Mouse (Mus musculus) stomach, embryonic 14.5 days (tissue): ENCODE data around the gene Mep1a. TPM values are rescaled to one million over a fixed set of nuclear protein-coding genes. Genes with fewer than 3 reads are reported as not detected.
A peak's percentile ranks its signal among the peaks of the same experiment; 100 is the strongest.
"Not testable (repeated sequence)": the region's sequence is repeated elsewhere in the genome, so short reads cannot be mapped to it uniquely, and the experiment has no call there.

ENCODE experiments used
- ATAC-seq: fragments of 200-750 bp; cut with Nextera tagmentation; 2 replicates; pipeline ENCODE4 v1.8.0; 2017; ENCODE audit warnings: low read depth, moderate TSS enrichment; ENCODE audit not compliant: insufficient number of reproducible peaks, insufficient read depth, low FRiP score
- H3K27ac ChIP-seq: fragments of 300-500 bp; sonication (generic); 2 replicates; pipeline ENCODE4 v1.5.1; 2014; ENCODE audit warnings: mild to moderate bottlenecking, low read length, moderate library complexity, mixed read lengths
- H3K27me3 ChIP-seq: fragments of 300-500 bp; sonication (generic); 2 replicates; pipeline ENCODE4 v1.6.1; 2014; ENCODE audit warnings: low read length, control low read depth, mixed read lengths; ENCODE audit not compliant: control insufficient read depth, insufficient read depth
- H3K36me3 ChIP-seq: fragments of 300-500 bp; sonication (generic); 2 replicates; pipeline ENCODE4 v1.6.1; 2014; ENCODE audit warnings: mild to moderate bottlenecking, control low read depth, low read length, moderate library complexity, mixed read lengths; ENCODE audit not compliant: control insufficient read depth, insufficient read depth
- H3K4me1 ChIP-seq: fragments of 300-500 bp; sonication (generic); 2 replicates; pipeline ENCODE4 v1.6.1; 2014; ENCODE audit warnings: low read length, control low read depth, mixed read lengths; ENCODE audit not compliant: control insufficient read depth, insufficient read depth
- H3K4me2 ChIP-seq: fragments of 300-500 bp; sonication (generic); replicated peaks from 2 replicates; pipeline ENCODE4 v1.6.1; 2014; ENCODE audit warnings: low read depth, low read length, control low read depth
- H3K4me3 ChIP-seq: fragments of 300-500 bp; sonication (generic); 2 replicates; pipeline ENCODE4 v1.5.1; 2014; ENCODE audit warnings: low read depth, low read length, control low read depth
- H3K9ac ChIP-seq: fragments of 300-500 bp; sonication (generic); replicated peaks from 2 replicates; pipeline ENCODE4 v1.6.1; 2014; ENCODE audit warnings: low read depth, mild to moderate bottlenecking, control low read depth, low read length, moderate library complexity, mixed read lengths
- H3K9me3 ChIP-seq: fragments of 300-500 bp; sonication (generic); 2 replicates; pipeline ENCODE4 v1.6.1; 2016; ENCODE audit warnings: low read depth, low read length, control low read depth; ENCODE audit not compliant: control insufficient read depth
- WGBS: fragments of 180-500 bp; shearing (Covaris S2); extraction: QIAGEN DNeasy Blood & Tissue Kit; methylation state at CpG from one replicate; pipeline ENCODE4 v1.1.7; 2014; 5-methylcytosine and 5-hydroxymethylcytosine counted together
- polyA plus RNA-seq: library from polyadenylated mRNA; unstranded; fragments of >200 nt; fragmentation: Nextera tagmentation; extraction: Ambion mirVana; gene quantifications from 2 replicates; pipeline ENCODE4 v1.2.1, GENCODE M21; 2014

The Mep1a gene
- polyA plus RNA-seq = 0.20 TPM in 1 of 2 replicates, not detected in the other

- no peak for ATAC-seq
- Histone ChIP-seq H3K4me2 (no peak within 1 kb of the TSS), H3K27me3 (no peaks in the 10 kb centered on the region), H3K4me1 (no peaks in the 10 kb centered on the region), H3K27ac (no peak within 1 kb of the TSS), H3K9me3 (no peaks in the 10 kb centered on the region), H3K36me3 (no peaks in the 10 kb centered on the region), H3K4me3 (no peak within 1 kb of the TSS), H3K9ac (no peak within 1 kb of the TSS)
- 90% methylated on average over 9 of the region's 9 CpGs for WGBS
These were observed at the start of gene Mep1a for GRCm38 (mm10) chr17:43502592-43502991. TSS of gene Mep1a (minus strand) at chr17:43502812.

- Histone ChIP-seq H3K9ac (no peak overlapping the region), H3K4me1 (no peaks in the 10 kb centered on the region), H3K27ac (no peak overlapping the region), H3K9me3 (no peaks in the 10 kb centered on the region), H3K4me2 (no peak overlapping the region), H3K36me3 (no peaks in the 10 kb centered on the region), H3K27me3 (no peaks in the 10 kb centered on the region), H3K4me3 (no peak overlapping the region)
- 30% methylated on average over 3 of the region's 3 CpGs for WGBS
- no peak for ATAC-seq
These were observed 48.6 kb upstream of the Mep1a start for GRCm38 (mm10) chr17:43551122-43551630.

GRCm38 (mm10) chr17:43544040-43544439 is 41.4 kb upstream of the Mep1a start:
- ATAC-seq = no peak
- H3K9me3 ChIP-seq = no peaks in the 10 kb centered on the region
- no peak overlapping the region for H3K9ac ChIP-seq
- no peaks in the 10 kb centered on the region for H3K4me1 ChIP-seq
- H3K4me2 ChIP-seq = no peak overlapping the region
- whole genome bisulfite sequencing = 84% methylated on average over 4 of the region's 4 CpGs
- no peak overlapping the region for H3K27ac ChIP-seq
- H3K27me3 ChIP-seq = no peaks in the 10 kb centered on the region
- no peak overlapping the region for H3K4me3 ChIP-seq
- H3K36me3 ChIP-seq = no peaks in the 10 kb centered on the region

- 25% methylated on average over 1 of the region's 1 CpGs for WGBS
- H3K27me3 ChIP-seq = no peaks in the 10 kb centered on the region
- no peak within 1 kb of the TSS for H3K27ac ChIP-seq
- H3K4me1 ChIP-seq = no peaks in the 10 kb centered on the region
- no peak for ATAC-seq
- no peak within 1 kb of the TSS for H3K4me2 ChIP-seq
- no peaks in the 10 kb centered on the region for H3K9me3 ChIP-seq
- no peaks in the 10 kb centered on the region for H3K36me3 ChIP-seq
- no peak within 1 kb of the TSS for H3K9ac ChIP-seq
- H3K4me3 ChIP-seq = no peak within 1 kb of the TSS
These were observed 40.9 kb upstream of the Mep1a start, which contains the start of gene Ankrd66 for GRCm38 (mm10) chr17:43543539-43543938. TSS of gene Ankrd66 (minus strand) at chr17:43543639.

- Histone ChIP-seq H3K27ac (no peak overlapping the region), H3K4me1 (no peaks in the 10 kb centered on the region; the same call in 1 of the 2 replicates), H3K4me3 (no peak overlapping the region), H3K9ac (no peak overlapping the region), H3K27me3 (no peaks in the 10 kb centered on the region), H3K9me3 (no peaks in the 10 kb centered on the region), H3K36me3 (no peaks in the 10 kb centered on the region), H3K4me2 (no peak overlapping the region)
- WGBS = 84% methylated on average over 3 of the region's 3 CpGs
- ATAC-seq = no peak
These were observed 36.2 kb upstream of the Mep1a start for GRCm38 (mm10) chr17:43538767-43539166.

- WGBS = 91% methylated on average over 6 of the region's 6 CpGs
These were observed 34.2 kb upstream of the Mep1a start for GRCm38 (mm10) chr17:43536841-43537240.

GRCm38 (mm10) chr17:43534362-43535222 is 32.0 kb upstream of the Mep1a start:
- Histone ChIP-seq H3K36me3 (no peaks in the 10 kb centered on the region), H3K9me3 (no peaks in the 10 kb centered on the region), H3K4me1 (no peaks in the 10 kb centered on the region; the same call in 1 of the 2 replicates), H3K4me3 (peak overlapping the region; percentile 18; the same call in 1 of the 2 replicates), H3K4me2 (peak overlapping the region; percentile 43), H3K27ac (peak overlapping the region; percentile 49; the same call in 1 of the 2 replicates), H3K9ac (no peak overlapping the region), H3K27me3 (no peaks in the 10 kb centered on the region)
- ATAC-seq = peak; percentile 87
- 17% methylated on average over 23 of the region's 23 CpGs for WGBS

More at GRCm38 (mm10) chr17:43536841-43537240, 34.2 kb upstream of the Mep1a start:
- H3K9me3 ChIP-seq, H3K4me2 ChIP-seq, H3K27ac ChIP-seq, H3K36me3 ChIP-seq, H3K27me3 ChIP-seq, H3K9ac ChIP-seq, H3K4me1 ChIP-seq, H3K4me3 ChIP-seq, ATAC-seq: not testable (repeated sequence)

- ATAC-seq = no peak
- H3K27ac ChIP-seq = no peak overlapping the region
- H3K4me2 ChIP-seq = no peak overlapping the region
- no peak overlapping the region for H3K9ac ChIP-seq
- no peak overlapping the region for H3K4me3 ChIP-seq
- 92% methylated on average over 4 of the region's 4 CpGs for WGBS
- no peaks in the 10 kb centered on the region; the same call in 1 of the 2 replicates for H3K4me1 ChIP-seq
- H3K36me3 ChIP-seq = no peaks in the 10 kb centered on the region
- peaks cover 3% of the 10 kb centered on the region; the same call in 1 of the 2 replicates for H3K9me3 ChIP-seq
- no peaks in the 10 kb centered on the region for H3K27me3 ChIP-seq
These were observed 28.6 kb upstream of the Mep1a start for GRCm38 (mm10) chr17:43531192-43531591.
